In genomic region chr15:82337875-82338274, GRCm38 (mm10) we compare ENCODE assay signal across 8 mouse cellular contexts. TPM values are rescaled to one million over a fixed set of nuclear protein-coding genes. Genes with fewer than 3 reads are reported as not detected.
DNase-seq lines count a peak whose midpoint lies in the region; ATAC-seq and TF ChIP-seq lines count a peak whose summit lies in the region.

No protein-coding gene starts in this region.

- TF ChIP-seq CTCF in midbrain, postnatal 0 days (IDR thresholded peaks at IDR 0.05): no peak

- H3K27me3 ChIP-seq in kidney, embryonic 15.5 days: no peaks in the 10 kb centered on the region
- H3K27me3 ChIP-seq in midbrain, postnatal 0 days (ENCODE audit: insufficient read depth, low read length): peaks cover 9% of the 10 kb centered on the region; the same call in 1 of the 2 replicates

- no peak for ATAC-seq in kidney, embryonic 15.5 days (replicated peaks; ENCODE audit: low FRiP score)
- no peak for ATAC-seq in midbrain, postnatal 0 days (ENCODE audit: low FRiP score)
- ATAC-seq in erythroid progenitor cell, adult 5-6 weeks (replicated peaks; ENCODE audit: low FRiP score, poor library complexity, severe bottlenecking): no peak

- peaks cover 50% of the 10 kb centered on the region for H3K4me1 ChIP-seq in kidney, embryonic 15.5 days
- H3K4me1 ChIP-seq in midbrain, postnatal 0 days (ENCODE audit: insufficient read depth, low read length): peaks cover 7% of the 10 kb centered on the region

- H3K4me2 ChIP-seq in kidney, embryonic 15.5 days: peak overlapping the region; percentile 65
- peak overlapping the region; percentile 60 for H3K4me2 ChIP-seq in midbrain, postnatal 0 days (ENCODE audit: low read depth, low read length, poor library complexity, severe bottlenecking)

- no peaks in the 10 kb centered on the region for H3K9me3 ChIP-seq in kidney, embryonic 15.5 days (replicated peaks)
- no peaks in the 10 kb centered on the region for H3K9me3 ChIP-seq in midbrain, postnatal 0 days (ENCODE audit: low read length)

- H3K27ac ChIP-seq in kidney, embryonic 15.5 days: 0 out of 2 replicates have a peak overlapping the region, but pooled peaks have one; percentile 33
- H3K27ac ChIP-seq in midbrain, postnatal 0 days (ENCODE audit: low read depth, low read length): no peak overlapping the region

- H3K36me3 ChIP-seq in kidney, embryonic 15.5 days: peaks cover 31% of the 10 kb centered on the region
- peaks cover 17% of the 10 kb centered on the region; the same call in 1 of the 2 replicates for H3K36me3 ChIP-seq in midbrain, postnatal 0 days (ENCODE audit: insufficient read depth, low read length)

- peak overlapping the region; percentile 53 for H3K9ac ChIP-seq in kidney, embryonic 15.5 days
- H3K9ac ChIP-seq in midbrain, postnatal 0 days (replicated peaks; ENCODE audit: low read length, poor library complexity, severe bottlenecking): peak overlapping the region; percentile 50

- 27% methylated on average over 4 of the region's 4 CpGs for WGBS in kidney, embryonic 15.5 days
- WGBS in midbrain, postnatal 0 days: 55% methylated on average over 4 of the region's 4 CpGs

- DNase-seq in kidney, postnatal 25 days: no peak
- DNase-seq in c-Kit-positive CD71-positive TER-119-positive erythroid progenitor cells, embryonic 14.5 days (ENCODE audit: low spot score): peak; percentile 23
- DNase-seq in induced T-regulatory cell, adult 2 months (ENCODE audit: low read depth): peak; percentile 47
- DNase-seq in midbrain, postnatal 0 days (ENCODE audit: low spot score): no peak
- DNase-seq in adrenal gland, postnatal 4 days (ENCODE audit: low spot score in 2 of 2): no peak
- DNase-seq in layer of hippocampus, adult 18-20 months (ENCODE audit: low spot score in 2 of 2): no peak

- peak overlapping the region; percentile 54 for H3K4me3 ChIP-seq in kidney, embryonic 15.5 days (replicated peaks)
- H3K4me3 ChIP-seq in midbrain, postnatal 0 days (ENCODE audit: low read depth, low read length): peak overlapping the region; percentile 43

RNA-seq across cellular contexts. Expression of gene Naga, which starts 0.8 kb away (rescaled TPM):
- 61.1 and 61.7 TPM in 2 replicates for polyA plus RNA-seq in kidney, embryonic 15.5 days (2015; fragmentation: Nextera tagmentation; extraction: Ambion mirVana)
- 36.6 and 38.0 TPM in 2 replicates for total RNA-seq in midbrain, postnatal 0 days (2014; rRNA removed)
- polyA plus RNA-seq in midbrain, postnatal 0 days (2015; fragmentation: Nextera tagmentation; extraction: Ambion mirVana): 25.0 and 30.8 TPM in 2 replicates
- 10 to 100 TPM; 82.6 to 96.8 TPM for total RNA-seq in adrenal gland, postnatal 4 days (2021)
- total RNA-seq in layer of hippocampus, adult 18-20 months (2021): 10 to 100 TPM; 33.5 to 40.5 TPM
- 119 and 154 TPM in 2 replicates for total RNA-seq in erythroid progenitor cell, adult 5-6 weeks (2015; ENCODE audit: low replicate concordance)
- 62.6 and 69.7 TPM in 2 replicates for total RNA-seq in erythroid progenitor cell, adult 5-6 weeks (2017; ENCODE audit: low replicate concordance)

RNA-seq across cellular contexts. Expression of gene Pheta2, which starts 0.9 kb away (rescaled TPM):
- polyA plus RNA-seq in kidney, embryonic 15.5 days (2015; fragmentation: Nextera tagmentation; extraction: Ambion mirVana): 11.0 and 12.0 TPM in 2 replicates
- 0.28 and 1.5 TPM in 2 replicates for total RNA-seq in midbrain, postnatal 0 days (2014; rRNA removed)
- 0.82 and 0.88 TPM in 2 replicates for polyA plus RNA-seq in midbrain, postnatal 0 days (2015; fragmentation: Nextera tagmentation; extraction: Ambion mirVana)
- 1 to 10 TPM; 4.7 to 5.1 TPM for total RNA-seq in adrenal gland, postnatal 4 days (2021)
- under 1 TPM; 0.25 to 0.52 TPM for total RNA-seq in layer of hippocampus, adult 18-20 months (2021)
- 88.4 and 89.0 TPM in 2 replicates for total RNA-seq in erythroid progenitor cell, adult 5-6 weeks (2015; ENCODE audit: low replicate concordance)
- 85.0 and 97.9 TPM in 2 replicates for total RNA-seq in erythroid progenitor cell, adult 5-6 weeks (2017; ENCODE audit: low replicate concordance)

RNA-seq across cellular contexts. Expression of gene Smdt1, which starts 0.9 kb away (rescaled TPM):
- polyA plus RNA-seq in kidney, embryonic 15.5 days (2015; fragmentation: Nextera tagmentation; extraction: Ambion mirVana): 296 and 297 TPM in 2 replicates
- 186 and 226 TPM in 2 replicates for total RNA-seq in midbrain, postnatal 0 days (2014; rRNA removed)
- polyA plus RNA-seq in midbrain, postnatal 0 days (2015; fragmentation: Nextera tagmentation; extraction: Ambion mirVana): 352 and 383 TPM in 2 replicates
- total RNA-seq in adrenal gland, postnatal 4 days (2021): 100 to 1,000 TPM; 125 to 127 TPM
- total RNA-seq in layer of hippocampus, adult 18-20 months (2021): 100 to 1,000 TPM; 149 to 152 TPM
- 137 and 202 TPM in 2 replicates for total RNA-seq in erythroid progenitor cell, adult 5-6 weeks (2015; ENCODE audit: low replicate concordance)
- 52.8 and 71.0 TPM in 2 replicates for total RNA-seq in erythroid progenitor cell, adult 5-6 weeks (2017; ENCODE audit: low replicate concordance)

RNA-seq across cellular contexts. Expression of gene Ndufa6, which starts 16.2 kb away (rescaled TPM):
- polyA plus RNA-seq in kidney, embryonic 15.5 days (2015; fragmentation: Nextera tagmentation; extraction: Ambion mirVana): 428 and 459 TPM in 2 replicates
- total RNA-seq in midbrain, postnatal 0 days (2014; rRNA removed): 241 and 287 TPM in 2 replicates
- 481 and 482 TPM in 2 replicates for polyA plus RNA-seq in midbrain, postnatal 0 days (2015; fragmentation: Nextera tagmentation; extraction: Ambion mirVana)
- 100 to 1,000 TPM; 406 to 421 TPM for total RNA-seq in adrenal gland, postnatal 4 days (2021)
- 100 to 1,000 TPM; 206 to 215 TPM for total RNA-seq in layer of hippocampus, adult 18-20 months (2021)
- 91.4 and 203 TPM in 2 replicates for total RNA-seq in erythroid progenitor cell, adult 5-6 weeks (2015; ENCODE audit: low replicate concordance)
- 31.5 and 64.6 TPM in 2 replicates for total RNA-seq in erythroid progenitor cell, adult 5-6 weeks (2017; ENCODE audit: low replicate concordance)

RNA-seq across cellular contexts. Expression of gene Wbp2nl, which starts 39.1 kb away (rescaled TPM):
- 0.18 and 0.35 TPM in 2 replicates for polyA plus RNA-seq in kidney, embryonic 15.5 days (2015; fragmentation: Nextera tagmentation; extraction: Ambion mirVana)
- total RNA-seq in midbrain, postnatal 0 days (2014; rRNA removed): 0.60 and 0.99 TPM in 2 replicates
- polyA plus RNA-seq in midbrain, postnatal 0 days (2015; fragmentation: Nextera tagmentation; extraction: Ambion mirVana): 0.11 and 0.23 TPM in 2 replicates
- under 1 TPM; 0.34 to 0.37 TPM for total RNA-seq in adrenal gland, postnatal 4 days (2021)
- not detected for total RNA-seq in layer of hippocampus, adult 18-20 months (2021)
- not detected in 2 replicates for total RNA-seq in erythroid progenitor cell, adult 5-6 weeks (2015; ENCODE audit: low replicate concordance)
- total RNA-seq in erythroid progenitor cell, adult 5-6 weeks (2017; ENCODE audit: low replicate concordance): not detected in 2 replicates

Comparison
In these comparisons a context has a peak if more than half of its experiments do, and no peak if none do; other contexts are left out.
1. DNase-seq: peak in c-Kit-positive CD71-positive TER-119-positive erythroid progenitor cells, embryonic 14.5 days (single experiment) and induced T-regulatory cell, adult 2 months (single experiment); none in kidney, postnatal 25 days (0 of 2), midbrain, postnatal 0 days (single experiment), adrenal gland, postnatal 4 days (0 of 2) and layer of hippocampus, adult 18-20 months (0 of 2).
2. RNA of gene Pheta2, which starts 0.9 kb away (total RNA-seq): 85.0 to 97.9 TPM in erythroid progenitor cell, adult 5-6 weeks; 4.7 to 5.1 TPM in adrenal gland, postnatal 4 days, 0.28 to 1.5 TPM in midbrain, postnatal 0 days and 0.25 to 0.52 TPM in layer of hippocampus, adult 18-20 months; every median in the first group is over 10 times any median in the second.